Mouse (Mus musculus) heart, adult 11 months (tissue): ENCODE results near the gene Sema3d.

Source experiments
- DNase-seq: peaks from one replicate; pipeline ENCODE4 v3.0.0; 2022

Gene Sema3d

DNA sequence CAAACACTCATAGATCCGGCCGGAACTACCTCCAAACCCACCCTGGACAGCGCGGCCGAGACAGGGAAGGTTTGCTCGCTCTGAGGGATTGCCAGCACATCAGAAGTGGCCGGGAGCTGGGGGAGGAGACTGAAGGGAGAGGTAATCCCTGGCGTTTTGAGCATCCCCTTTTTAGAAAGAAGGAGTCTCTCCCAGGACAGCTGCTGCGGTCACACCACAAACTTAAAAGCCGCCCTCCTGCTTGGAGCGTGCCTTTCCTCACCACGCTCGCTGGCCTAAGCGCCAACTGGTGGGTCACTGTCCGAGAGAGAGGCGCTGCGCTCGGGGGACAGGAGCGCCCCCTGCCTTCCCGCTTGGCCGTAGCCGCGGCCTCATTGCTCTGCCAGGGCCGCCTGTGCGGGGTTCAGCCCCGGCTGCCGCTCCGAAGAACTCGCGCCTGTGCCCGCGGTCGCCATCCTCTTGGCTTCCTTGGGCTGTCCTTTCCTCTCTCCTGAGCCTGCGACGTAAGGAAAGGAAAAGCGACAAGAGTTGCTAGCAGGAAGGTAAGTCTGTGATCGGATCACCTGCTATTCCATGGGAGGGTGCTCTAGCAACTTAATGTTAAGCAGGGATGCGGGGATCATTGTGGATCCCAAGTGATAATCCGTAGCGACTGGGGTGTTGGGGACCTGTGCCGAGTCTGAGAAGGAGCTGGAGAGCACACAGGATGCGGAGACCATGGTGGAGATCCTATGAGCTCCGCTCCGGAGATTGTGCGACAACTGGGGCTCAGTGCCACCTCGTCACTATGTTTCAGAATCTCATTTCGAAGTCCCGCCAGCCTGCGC is at the start of gene Sema3d:
Gene Sema3d (plus strand): TSS at position 253 of the 827 bp plus-strand sequence.
- peak; percentile 94 for DNase-seq

DNA sequence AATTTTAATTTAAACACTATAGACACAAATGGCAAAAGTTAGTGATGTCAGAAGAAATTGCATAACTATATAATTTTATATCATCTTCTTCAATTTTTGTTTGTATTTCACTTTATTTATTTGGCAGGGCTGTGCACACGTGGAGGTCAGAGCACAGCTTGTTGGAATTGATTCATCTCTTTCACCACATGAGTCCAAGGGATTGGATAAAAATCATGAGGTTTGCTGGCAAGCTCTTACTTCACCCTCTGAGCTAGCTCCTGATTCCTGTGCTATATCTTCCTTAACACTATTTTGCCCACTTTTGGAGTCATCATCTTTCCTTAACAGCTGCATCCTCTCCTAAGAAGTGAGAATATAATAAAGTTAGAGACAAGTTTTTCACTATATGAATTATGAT is 5.9 kb upstream of the Sema3d start:
- DNase-seq = no peak

DNA sequence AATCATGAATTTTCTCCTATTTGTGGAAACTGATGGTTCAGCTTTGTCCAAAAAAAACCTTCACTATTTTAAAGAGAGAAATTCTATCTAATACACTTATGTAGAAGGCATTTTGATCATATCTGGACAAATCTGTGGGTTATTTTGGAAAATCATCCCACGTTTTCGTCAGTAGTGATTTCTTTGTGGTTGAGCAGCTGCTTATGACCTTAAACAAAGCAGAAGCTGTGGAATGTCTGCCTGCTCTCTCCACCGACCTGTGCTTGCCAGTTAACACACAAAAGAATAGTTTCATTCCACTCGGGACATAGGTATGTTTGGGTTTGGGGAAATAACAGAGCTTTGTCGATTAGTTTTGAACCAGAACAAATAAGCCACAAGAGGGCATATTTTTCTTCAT is 4.3 kb upstream of the Sema3d start:
- DNase-seq = no peak

DNA sequence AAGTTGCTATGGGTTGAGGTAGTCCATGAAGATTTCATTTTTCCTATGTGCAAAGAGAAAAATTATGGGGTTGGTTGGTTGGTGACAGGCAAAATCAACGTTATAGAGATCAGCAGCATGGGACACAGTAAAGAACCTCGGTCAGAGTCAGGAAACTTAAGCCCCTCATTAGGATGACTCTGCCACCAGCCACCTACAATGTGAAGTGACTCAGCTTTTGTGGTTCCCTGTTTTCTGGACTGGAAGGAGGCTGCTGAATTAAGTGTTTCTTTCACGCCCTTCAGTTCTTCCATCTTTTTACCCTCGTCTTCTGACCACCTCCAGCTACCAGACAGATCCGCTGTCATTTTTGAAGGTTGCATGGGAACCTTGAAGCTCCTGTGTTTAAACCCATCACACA is 1.2 kb upstream of the Sema3d start:
- no peak for DNase-seq

DNA sequence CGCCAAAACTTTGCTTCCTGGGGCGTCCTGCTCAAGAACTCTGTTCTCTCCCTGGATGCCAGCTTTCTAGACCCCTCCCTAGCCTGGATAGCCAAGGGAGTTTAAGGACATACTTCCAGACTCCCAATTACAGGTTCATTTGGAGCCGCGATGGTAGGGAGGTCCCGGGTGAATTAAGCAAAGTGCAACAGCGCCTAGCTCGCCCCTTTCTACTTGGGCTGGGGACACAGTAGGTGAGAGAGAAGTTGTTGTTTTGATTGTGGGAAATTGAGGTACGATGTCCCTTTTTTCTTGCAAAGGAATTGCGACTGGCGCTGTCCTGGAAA is 738 bp downstream of the Sema3d start:
- peak; percentile 79 for DNase-seq

DNA sequence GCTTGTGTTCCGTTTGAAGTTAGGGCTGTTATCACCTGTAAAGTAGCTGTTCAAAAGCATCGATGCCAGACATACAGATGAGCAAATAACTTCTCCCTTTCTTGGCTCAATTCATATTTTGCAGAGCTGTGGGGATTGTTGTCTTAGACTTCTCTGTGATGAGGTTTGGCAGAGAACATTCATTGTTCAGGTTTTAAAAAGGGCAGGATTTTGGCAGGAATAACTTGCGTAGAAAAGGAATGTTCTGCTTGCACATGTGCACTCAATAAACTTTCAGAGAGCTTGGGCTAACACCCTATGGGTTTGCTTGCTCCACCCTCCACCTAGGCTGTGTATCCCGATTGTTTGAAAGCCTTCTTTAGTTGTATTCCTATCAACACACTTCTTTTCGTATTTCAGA is 9.5 kb downstream of the Sema3d start:
- no peak for DNase-seq

DNA sequence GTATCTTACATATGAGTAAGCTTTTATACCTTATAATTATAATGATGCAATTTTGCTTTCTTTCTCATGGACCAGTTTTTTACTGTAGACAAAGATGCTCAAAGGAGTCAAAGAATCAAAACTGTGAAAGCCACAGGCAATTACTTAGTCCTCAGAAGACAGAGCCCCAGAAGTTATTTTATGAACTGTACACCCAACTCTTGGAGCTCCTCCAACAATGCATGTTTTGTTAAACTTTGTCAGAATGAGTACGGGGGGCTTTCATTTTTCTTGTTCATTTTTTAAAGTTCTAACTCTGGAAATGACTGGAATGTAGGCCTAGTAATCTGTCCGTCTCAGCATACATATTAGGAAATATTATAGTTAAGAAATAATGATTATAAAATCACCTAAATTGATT is 16.1 kb downstream of the Sema3d start:
- DNase-seq = no peak

DNA sequence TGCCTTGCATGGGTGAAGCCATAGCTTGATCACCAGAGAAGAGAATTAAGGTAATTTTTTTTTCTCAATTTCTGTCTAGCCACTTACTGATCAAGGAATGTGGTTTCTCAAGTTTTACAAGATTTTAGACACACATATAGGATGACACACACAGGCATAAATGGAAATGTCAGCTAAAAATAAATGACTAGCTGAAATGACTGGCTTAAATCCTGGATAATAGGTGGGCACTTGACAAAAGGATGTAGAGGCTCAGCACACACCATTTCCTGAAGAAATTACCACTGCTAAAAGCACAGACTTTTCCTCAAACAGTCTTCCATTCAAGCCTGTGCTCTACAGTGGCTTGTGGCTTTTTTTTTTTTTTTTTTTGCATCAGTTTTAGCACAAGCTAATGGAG is 21.0 kb downstream of the Sema3d start:
- no peak for DNase-seq

DNA sequence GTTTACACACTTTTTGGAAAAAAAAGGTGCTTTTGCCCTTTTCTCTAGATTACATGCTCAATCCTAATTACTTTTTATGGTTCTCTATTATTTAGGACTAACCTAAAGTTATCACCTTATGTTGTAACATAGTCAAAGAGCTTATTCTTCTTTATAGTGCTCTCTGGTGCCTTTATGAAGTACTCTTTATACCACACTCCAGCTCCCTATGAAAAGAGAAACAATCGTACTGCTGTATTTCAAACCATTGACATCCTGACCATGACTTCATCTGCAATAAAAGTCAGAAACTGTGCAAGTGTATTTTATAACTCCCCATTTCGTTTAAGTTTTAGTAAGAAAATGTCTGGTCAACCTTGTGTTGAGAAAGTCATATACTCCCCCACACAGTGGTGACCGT is 29.4 kb downstream of the Sema3d start:
- no peak for DNase-seq

DNA sequence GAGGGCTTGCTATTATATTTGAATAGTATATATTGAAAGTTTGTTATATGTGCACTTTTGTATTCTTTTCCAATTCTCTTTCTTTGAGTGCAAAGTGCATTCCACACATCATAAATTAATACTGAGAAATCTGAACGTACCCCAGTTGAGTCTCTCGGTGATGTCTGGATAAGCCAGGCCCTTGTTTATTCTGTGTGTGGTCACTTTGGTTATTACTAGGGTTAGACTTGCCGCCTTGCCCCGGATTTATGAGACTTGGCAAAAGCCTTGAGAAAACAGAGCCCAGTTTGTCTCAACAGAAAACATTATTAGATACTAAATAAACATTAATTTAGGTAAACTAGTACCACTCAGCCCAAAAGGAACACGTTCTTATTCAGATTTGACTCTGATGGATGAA is 40.1 kb downstream of the Sema3d start:
- DNase-seq = no peak

DNA sequence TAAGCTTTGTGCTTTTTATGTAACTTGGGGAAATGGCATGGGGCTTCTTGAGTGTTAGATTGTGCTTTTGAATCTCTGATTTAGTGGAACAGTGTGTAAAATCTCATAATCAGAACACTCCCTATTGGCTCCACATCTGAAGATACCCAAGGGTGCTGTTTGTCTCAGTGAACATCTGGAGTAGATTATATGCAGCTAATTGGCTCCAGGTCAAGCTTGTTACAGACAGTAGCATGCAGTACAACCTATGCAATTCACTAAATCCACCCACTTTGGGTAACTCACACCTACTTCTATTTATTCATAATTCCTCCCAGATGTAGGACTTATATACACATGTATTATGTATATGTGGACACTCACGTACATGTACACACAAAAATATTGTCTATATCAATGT is 58.6 kb downstream of the Sema3d start:
- no peak for DNase-seq

DNA sequence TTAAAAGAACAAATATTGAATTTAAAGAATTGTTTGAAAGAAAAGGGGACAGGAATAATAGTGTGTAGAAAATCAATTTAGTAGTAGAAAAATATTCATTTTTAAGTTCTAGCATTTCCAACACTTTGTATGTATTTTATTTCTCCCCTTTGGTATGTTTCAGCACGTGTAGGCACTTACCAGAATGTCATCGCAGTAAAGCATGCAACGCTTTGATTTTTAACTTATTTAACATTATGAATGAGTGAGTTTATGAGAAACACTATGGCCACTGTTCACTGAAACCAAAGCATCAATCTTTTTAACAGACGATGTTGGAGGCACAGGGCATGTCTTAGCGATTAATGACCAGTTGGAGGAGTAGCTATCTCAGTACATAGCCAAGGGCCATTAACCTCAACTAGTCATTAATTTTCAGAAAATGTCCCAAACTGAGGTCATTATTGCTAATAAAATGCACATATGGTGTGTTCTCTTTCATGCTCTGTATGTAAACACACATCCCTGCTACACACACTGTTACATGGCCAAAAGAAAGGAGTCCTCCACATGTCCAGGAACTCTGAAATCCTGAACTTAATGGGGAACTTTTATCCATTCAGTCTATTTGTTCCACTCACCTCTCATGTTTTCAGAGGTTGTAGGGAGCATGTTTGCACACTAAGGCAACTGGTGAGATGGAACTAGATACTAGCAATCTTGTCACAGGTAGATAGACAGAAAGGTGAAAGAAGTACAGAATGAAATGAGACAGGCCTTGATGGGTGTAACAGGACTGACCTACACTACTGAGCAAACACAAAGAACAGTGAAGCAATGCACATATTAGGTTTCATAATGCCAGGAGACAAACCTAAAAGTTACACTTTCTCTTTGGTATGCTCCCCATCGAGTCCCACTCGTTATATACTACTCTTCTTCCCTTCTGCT is 59.3 kb downstream of the Sema3d start:
- DNase-seq = no peak

DNA sequence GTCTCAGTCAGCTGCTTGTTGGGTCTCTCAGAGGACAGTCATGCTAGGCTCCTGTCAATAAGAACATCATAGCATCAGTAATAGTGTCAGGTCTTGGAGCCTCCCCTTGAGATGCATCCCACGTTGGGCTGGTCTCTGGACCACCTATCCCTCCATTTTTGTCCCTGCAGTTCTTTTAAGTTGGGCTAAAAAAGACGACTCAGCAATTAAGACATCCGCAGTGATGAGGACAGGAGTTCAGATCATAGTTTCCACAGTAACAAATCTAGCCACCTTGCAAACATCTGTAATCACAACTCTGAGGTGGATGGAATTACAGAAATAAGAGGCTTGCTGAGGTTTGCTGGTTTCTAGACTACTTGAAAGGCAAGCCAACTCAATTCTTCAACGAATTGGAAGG is 67.9 kb downstream of the Sema3d start:
- DNase-seq = no peak

DNA sequence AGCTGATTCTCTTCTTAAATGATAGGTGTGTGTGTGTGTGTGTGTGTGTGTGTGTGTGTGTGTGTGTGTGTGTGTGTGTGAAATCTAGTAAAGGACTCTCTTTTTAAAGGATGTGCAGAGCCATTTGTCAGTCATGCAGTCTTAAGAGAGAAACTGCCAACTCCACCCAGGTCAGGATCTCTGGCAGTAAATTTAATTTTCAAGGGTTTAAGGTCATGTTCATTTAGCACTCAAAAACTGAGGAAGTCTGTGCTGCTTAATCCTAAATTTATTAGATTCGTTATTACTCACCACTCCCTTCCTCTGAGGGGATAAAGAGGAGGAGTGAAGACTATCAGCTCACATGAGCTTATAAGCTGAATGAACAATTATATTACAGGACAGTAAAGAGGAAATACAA is 71.8 kb downstream of the Sema3d start:
- no peak for DNase-seq

DNA sequence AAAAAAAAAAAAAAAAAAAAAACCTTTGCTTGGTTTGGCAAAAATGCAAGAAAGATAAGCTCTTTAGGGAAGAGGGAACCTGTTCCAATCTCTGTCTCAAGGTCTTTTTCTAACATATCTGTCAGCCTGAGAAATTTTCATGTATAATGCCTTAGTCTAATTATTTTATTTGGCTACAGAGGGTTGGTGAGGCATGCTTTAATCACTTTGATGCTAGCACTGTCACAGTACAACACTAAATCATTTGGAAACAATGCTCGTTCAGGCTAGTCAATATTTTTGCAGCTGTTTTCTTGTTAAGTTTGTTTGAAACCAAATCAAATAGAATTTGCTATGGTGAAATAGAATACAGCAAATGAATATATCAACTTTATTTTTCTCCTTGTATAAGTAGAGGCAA is 74.3 kb downstream of the Sema3d start:
- DNase-seq = no peak

DNA sequence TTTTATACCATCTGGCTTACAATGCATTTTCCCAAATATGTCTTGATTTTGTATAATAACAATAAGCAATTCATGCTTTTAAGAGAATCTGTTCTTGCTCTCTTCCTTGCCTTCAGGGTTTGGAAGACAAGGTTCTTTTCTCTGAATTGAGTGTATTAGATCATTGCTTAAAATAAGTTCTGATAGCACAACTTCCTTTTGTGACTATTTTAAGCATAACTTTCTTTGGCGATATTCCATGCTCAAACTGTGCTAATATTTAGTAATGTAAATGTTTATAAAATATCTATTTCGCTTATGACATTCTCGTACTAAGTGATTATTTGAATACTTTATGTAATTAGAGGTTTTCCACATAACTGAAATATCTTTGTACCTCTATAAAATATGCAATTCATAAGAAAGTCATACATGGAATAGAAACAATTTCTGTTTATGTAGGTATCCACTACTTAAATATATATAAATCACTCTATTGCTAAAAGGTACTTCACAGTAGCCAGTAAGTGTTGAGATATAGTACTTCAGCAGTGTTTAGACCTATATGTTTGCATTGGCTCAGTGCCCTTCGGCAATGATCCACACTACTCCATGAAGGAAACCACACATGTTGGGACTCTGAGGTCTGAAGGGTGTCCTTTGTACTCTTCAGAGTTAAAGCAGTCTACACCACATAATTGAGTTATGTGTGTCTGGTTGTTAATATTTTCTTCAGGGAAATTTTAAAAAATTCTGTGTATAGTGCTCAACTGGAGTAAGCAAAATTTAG is 84.6 kb downstream of the Sema3d start:
- DNase-seq = no peak

DNA sequence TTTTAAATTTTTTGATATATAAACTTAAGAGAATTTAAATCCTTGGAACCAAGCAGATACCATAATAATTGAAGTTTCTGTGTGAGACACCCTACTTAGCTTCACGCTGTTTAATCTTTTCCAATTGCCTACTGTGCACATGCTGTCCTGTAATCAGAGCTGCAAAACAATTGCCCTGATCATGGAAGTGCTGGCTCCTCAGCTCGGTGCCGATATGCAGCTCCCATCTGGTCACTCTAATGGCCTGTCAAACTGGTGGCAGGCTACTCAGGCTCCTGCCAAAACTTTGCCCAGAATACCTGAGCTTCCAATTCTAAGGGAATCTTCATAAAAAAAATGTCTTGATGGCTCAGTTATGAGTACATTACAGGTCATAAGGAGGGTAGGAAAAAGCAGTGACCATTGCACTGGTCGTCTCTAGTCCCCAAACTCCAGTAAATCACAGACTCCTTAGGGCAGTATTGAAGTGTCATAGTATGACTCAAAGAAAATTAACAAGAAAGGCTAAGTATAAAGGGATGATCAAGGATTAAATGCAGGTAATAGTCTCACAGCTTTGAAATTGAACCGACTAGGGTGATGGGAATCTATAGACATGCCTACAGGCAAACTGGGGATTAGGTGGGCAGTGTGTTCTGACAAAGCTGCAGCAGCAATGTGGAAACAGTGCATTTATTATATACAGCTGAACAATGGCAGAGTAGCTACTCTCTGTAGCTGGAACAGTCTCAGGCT is 91.9 kb downstream of the Sema3d start:
- DNase-seq = no peak

DNA sequence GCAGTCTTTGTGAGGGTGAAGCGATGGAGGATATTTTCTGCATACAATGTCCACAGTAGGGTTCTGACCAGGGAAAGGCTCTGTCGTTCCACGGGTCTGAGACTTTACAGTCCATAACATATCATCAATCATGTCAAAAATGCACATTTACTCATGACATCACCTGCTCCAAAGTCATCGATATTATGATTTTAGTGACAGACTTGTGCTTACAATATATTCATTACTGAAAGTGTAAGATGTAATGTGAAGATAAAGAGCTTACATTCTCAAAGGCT is 92.4 kb downstream of the Sema3d start:
- peak; percentile 53 for DNase-seq

DNA sequence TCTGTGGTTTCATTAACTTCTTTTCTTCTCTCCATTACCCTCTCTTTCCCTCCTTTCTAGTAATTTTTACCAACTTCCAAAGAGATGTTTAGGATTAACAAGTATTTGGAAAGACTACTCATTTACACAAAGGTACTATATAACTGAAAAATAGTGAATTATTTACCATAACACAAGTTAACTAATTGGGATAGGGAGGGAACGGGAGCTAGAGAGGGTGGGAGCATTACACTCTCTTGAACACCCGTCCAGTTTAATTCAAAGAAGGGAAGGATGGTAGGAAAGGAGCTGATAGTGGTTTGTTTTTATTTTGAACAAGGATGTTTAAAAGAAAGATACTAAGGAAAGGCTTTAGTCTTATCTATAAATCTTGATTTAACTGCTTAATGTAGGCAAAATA is 104.7 kb downstream of the Sema3d start:
- no peak for DNase-seq

DNA sequence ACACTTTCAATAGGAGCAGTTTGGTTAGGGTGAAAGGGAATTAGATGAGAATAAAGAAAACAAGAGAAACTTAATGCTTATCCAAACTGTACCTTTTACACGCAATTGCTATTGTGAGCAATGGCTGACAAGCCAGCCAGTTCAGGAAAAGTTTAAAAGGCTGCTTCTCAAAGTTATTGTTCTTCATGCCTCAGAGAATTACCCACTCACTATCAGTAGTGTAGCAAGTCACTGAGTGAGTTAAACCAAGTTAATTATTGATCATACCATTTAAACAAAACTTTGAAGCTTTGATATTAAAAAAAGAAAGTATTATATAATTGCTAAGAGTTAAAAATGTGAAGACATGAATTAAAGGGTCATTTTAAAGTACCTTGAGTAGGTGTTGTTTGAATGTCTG is 108.5 kb downstream of the Sema3d start:
- DNase-seq = no peak

DNA sequence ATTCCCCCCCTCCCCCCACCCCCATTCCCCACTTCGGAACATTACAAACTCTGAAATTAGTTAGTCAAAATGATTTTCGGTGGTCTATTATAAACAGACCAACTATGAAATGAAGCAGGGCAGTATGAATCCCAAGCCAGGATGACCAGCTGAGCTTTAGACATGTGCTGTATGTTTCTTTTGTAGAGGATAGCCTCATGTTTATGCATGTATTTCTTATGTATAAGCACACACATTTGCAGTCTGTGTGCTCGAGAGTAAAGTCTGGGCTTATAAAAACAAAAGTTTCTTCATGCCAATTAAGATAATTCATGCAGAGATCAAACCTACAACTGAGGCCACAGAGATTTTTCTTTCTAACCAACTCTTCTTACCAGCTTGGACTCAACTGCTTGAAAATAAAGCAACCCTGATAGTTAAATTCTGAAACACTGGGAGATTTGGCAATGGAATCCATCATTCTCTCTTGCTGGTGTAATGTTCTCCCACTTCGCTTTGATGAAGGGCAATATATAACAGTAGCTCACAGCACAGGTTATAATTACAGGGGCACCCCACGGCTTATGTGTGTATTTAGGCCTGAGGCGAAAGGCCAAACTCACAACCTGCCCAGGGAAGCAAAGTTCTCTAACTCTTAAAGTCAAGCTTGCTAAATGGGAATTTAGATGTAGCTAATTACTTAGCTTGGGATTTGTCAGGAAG is 115.2 kb downstream of the Sema3d start:
- no peak for DNase-seq

DNA sequence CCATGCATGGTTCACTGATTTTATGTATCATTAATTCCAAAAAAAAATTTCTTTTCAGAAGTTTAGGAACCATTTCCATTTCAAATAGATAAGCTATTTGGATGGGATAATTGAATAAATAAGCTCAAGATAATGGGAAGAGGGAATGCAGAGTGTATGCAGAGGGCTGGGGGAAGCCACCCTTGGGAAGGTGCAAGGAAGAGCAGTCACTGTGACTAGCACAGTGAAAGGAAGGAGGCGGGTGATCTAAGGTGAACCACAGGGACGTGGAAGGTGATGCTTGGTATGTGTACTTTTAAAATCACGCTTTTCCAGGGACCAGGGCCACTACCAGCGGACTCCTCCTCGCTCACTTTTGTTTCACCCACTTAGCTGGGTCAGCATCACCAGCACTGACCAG is 115.9 kb downstream of the Sema3d start:
- DNase-seq = no peak
